In genomic region chr10:8833816-8834464, GRCm38 (mm10) we compare ENCODE assay signal across 8 mouse cellular contexts. TPM values are rescaled to one million over a fixed set of nuclear protein-coding genes. Genes with fewer than 3 reads are reported as not detected.
DNase-seq lines count a peak whose midpoint lies in the region; ATAC-seq and TF ChIP-seq lines count a peak whose summit lies in the region.

No protein-coding gene starts in this region.

- H3K9ac ChIP-seq in forebrain, postnatal 0 days: no peak overlapping the region

- ATAC-seq in forebrain, postnatal 0 days: no peak

- H3K4me3 ChIP-seq in forebrain, postnatal 0 days (ENCODE audit: low read depth, low read length): no peak overlapping the region
- H3K4me3 ChIP-seq in forebrain, embryonic 10.5 days: no peak overlapping the region
- H3K4me3 ChIP-seq in left cerebral cortex, adult 2 months: no peak overlapping the region
- H3K4me3 ChIP-seq in macrophage (ENCODE audit: inconsistent target): no peak overlapping the region

- H3K27ac ChIP-seq in forebrain, postnatal 0 days (ENCODE audit: low read depth, low read length): no peak overlapping the region
- H3K27ac ChIP-seq in forebrain, embryonic 10.5 days: no peak overlapping the region
- no peak overlapping the region for H3K27ac ChIP-seq in left cerebral cortex, adult 2 months
- 0 out of 2 replicates have a peak overlapping the region, but pooled peaks have one; percentile 0 for H3K27ac ChIP-seq in macrophage

- intact Hi-C loops in left cerebral cortex, adult 2 months (cut with DNase I): no loop called here

- no peak overlapping the region for H3K4me2 ChIP-seq in forebrain, postnatal 0 days (ENCODE audit: low read depth)

- H3K27me3 ChIP-seq in forebrain, postnatal 0 days (ENCODE audit: insufficient read depth, low read length): no peaks in the 10 kb centered on the region
- no peaks in the 10 kb centered on the region for H3K27me3 ChIP-seq in forebrain, embryonic 10.5 days (ENCODE audit: poor library complexity, severe bottlenecking)

- H3K36me3 ChIP-seq in forebrain, postnatal 0 days (ENCODE audit: insufficient read depth): no peaks in the 10 kb centered on the region
- H3K36me3 ChIP-seq in forebrain, embryonic 10.5 days (replicated peaks): 0 out of 2 replicates have a peak, but pooled peaks cover 8% of the 10 kb centered on the region
- H3K36me3 ChIP-seq in macrophage (ENCODE audit: inconsistent target): peaks cover 14% of the 10 kb centered on the region

- no peaks in the 10 kb centered on the region for H3K4me1 ChIP-seq in forebrain, postnatal 0 days (ENCODE audit: insufficient read depth)
- no peaks in the 10 kb centered on the region for H3K4me1 ChIP-seq in forebrain, embryonic 10.5 days

- peaks cover 97% of the 10 kb centered on the region for H3K79me2 ChIP-seq in macrophage (ENCODE audit: inconsistent target)

- H3K9me3 ChIP-seq in forebrain, postnatal 0 days (ENCODE audit: low read length): no peaks in the 10 kb centered on the region
- no peaks in the 10 kb centered on the region for H3K9me3 ChIP-seq in forebrain, embryonic 10.5 days

- 93% methylated on average over 17 of the region's 17 CpGs for WGBS in forebrain, postnatal 0 days
- 95% methylated on average over 17 of the region's 17 CpGs for WGBS in forebrain, embryonic 10.5 days
- WGBS in macrophage (ENCODE audit: missing documents): 71% methylated on average over 16 of the region's 17 CpGs

- peak; percentile 46 for TF ChIP-seq CTCF in forebrain, postnatal 0 days (IDR thresholded peaks at IDR 0.05; ENCODE audit: low read depth)
- TF ChIP-seq CTCF in left cerebral cortex, adult 2 months (IDR thresholded peaks at IDR 0.05): peak; percentile 66

- no peak for DNase-seq in forebrain, postnatal 0 days
- no peak for DNase-seq in forebrain, embryonic 10.5 days (ENCODE audit: extremely low spot score, low spot score)
- peak in 1 of 2 experiments; percentile 41 for DNase-seq in left cerebral cortex, adult 2 months (ENCODE audit: extremely low spot score in 1 of 2, low spot score in 2 of 2)
- no peak for DNase-seq in left cerebral cortex, adult 18-20 months (ENCODE audit: low spot score in 2 of 2)
- peak; percentile 53 for DNase-seq in brain, adult 2 months (ENCODE audit: low read depth, low spot score)
- DNase-seq in MN1 (ENCODE audit: low spot score): no peak
- no peak for DNase-seq in embryo, embryonic 10 days (ENCODE audit: low spot score)

RNA-seq across cellular contexts. Expression of gene Sash1, which starts 51.9 kb away (rescaled TPM):
- 24.8 and 33.3 TPM in 2 replicates for total RNA-seq in forebrain, postnatal 0 days (2014; rRNA removed)
- 2.2 and 3.6 TPM in 2 replicates for polyA plus RNA-seq in forebrain, postnatal 0 days (2015; fragmentation: Nextera tagmentation; extraction: Ambion mirVana)
- polyA plus RNA-seq in forebrain, embryonic 10.5 days (2016; fragmentation: Nextera tagmentation; extraction: Ambion mirVana): 2.6 and 2.8 TPM in 2 replicates
- 10 to 100 TPM; 46.9 to 55.4 TPM for total RNA-seq in left cerebral cortex, adult 2 months (2021)
- 10 to 100 TPM; 44.3 to 53.6 TPM for total RNA-seq in left cerebral cortex, adult 18-20 months (2021)
- 1,000 to 10,000 TPM in 4 of 26 experiments, 100 to 1,000 TPM in 22; 448 to 1,370 (median 593) TPM for total RNA-seq in macrophage (2018; cell fraction: chromatin; rRNA removed)
- total RNA-seq in macrophage (2018; cell fraction: cytosol; rRNA removed): 100 to 1,000 TPM; 123 to 274 (median 157) TPM
- total RNA-seq in macrophage (2018; cell fraction: nucleus; rRNA removed): 100 to 1,000 TPM; 308 to 672 (median 443) TPM
- polyA plus RNA-seq in macrophage (2018): 73.7 to 118 TPM (median 76.8 TPM) in 3 replicates
